Mouse (Mus musculus) heart, embryonic 16.5 days (tissue): ENCODE data around the gene Myrip. TPM values are rescaled to one million over a fixed set of nuclear protein-coding genes. Genes with fewer than 3 reads are reported as not detected.

Source experiments
- ATAC-seq: fragments of 200-750 bp; cut with Nextera tagmentation; replicated peaks from 2 replicates; pipeline ENCODE4 v1.8.0; 2017; ENCODE audit warnings: moderate number of reproducible peaks; ENCODE audit not compliant: insufficient read depth, low FRiP score; ENCODE audit errors: extremely low read depth
- H3K27ac ChIP-seq: fragments of 300-500 bp; sonication (generic); 2 replicates; pipeline ENCODE4 v1.5.1; 2014; ENCODE audit warnings: mild to moderate bottlenecking, low read length, control low read depth, moderate library complexity
- H3K27me3 ChIP-seq: fragments of 300-500 bp; sonication (generic); 2 replicates; pipeline ENCODE4 v1.6.1; 2014; ENCODE audit warnings: low read length, mixed read lengths; ENCODE audit not compliant: control insufficient read depth, insufficient read depth
- H3K36me3 ChIP-seq: fragments of 300-500 bp; sonication (generic); 2 replicates; pipeline ENCODE4 v1.6.1; 2014; ENCODE audit not compliant: control insufficient read depth, insufficient read depth
- H3K4me1 ChIP-seq: fragments of 300-500 bp; sonication (generic); 2 replicates; pipeline ENCODE4 v1.6.1; 2014; ENCODE audit warnings: low read length, mixed read lengths; ENCODE audit not compliant: control insufficient read depth, insufficient read depth
- H3K4me2 ChIP-seq: fragments of 300-500 bp; sonication (generic); 2 replicates; pipeline ENCODE4 v1.6.1; 2014; ENCODE audit warnings: low read depth, mild to moderate bottlenecking, control low read depth, low read length
- H3K4me3 ChIP-seq: fragments of 300-500 bp; sonication (generic); 2 replicates; pipeline ENCODE4 v1.5.1; 2014; ENCODE audit warnings: mild to moderate bottlenecking, control low read depth, low read length
- H3K9ac ChIP-seq: fragments of 300-500 bp; sonication (generic); 2 replicates; pipeline ENCODE4 v1.6.1; 2014; ENCODE audit warnings: low read length, control low read depth
- H3K9me3 ChIP-seq: fragments of 300-500 bp; sonication (generic); replicated peaks from 2 replicates; pipeline ENCODE4 v1.6.1; 2016; ENCODE audit warnings: low read length; ENCODE audit not compliant: control insufficient read depth
- WGBS: fragments of 180-500 bp; shearing (Covaris S2); extraction: QIAGEN DNeasy Blood & Tissue Kit; methylation state at CpG from one replicate; pipeline ENCODE4 v1.1.7; 2014; 5-methylcytosine and 5-hydroxymethylcytosine counted together
- polyA plus RNA-seq: library from polyadenylated mRNA; unstranded; fragments of >200 nt; fragmentation: Nextera tagmentation; extraction: Ambion mirVana; gene quantifications from 2 replicates; pipeline ENCODE4 v1.2.1, GENCODE M21; 2015

The Myrip gene
- polyA plus RNA-seq, 1 experiment from 2014 or later, result 0.17 TPM

DNA sequence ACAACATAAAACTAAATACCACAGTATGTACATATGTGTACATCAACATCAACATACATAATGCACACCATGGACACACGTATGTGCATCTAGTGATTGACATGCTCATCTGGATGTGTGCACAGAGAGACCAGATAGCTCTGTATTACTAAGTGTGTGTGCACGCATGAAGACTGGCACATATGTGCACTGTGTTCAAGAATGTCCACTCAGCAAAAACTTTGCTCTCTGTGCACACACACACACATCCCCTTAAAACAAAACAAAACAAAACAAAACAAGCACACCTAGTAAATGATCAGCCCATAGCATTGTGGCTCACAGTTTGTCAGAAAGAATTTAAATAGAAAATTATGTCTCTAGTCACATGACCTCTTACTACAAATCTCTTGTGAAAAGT lies 10.9 kb upstream of the Myrip start:
- Histone ChIP-seq H3K4me3 (no peak overlapping the region), H3K27ac (no peak overlapping the region), H3K9ac (no peak overlapping the region), H3K36me3 (no peaks in the 10 kb centered on the region), H3K9me3 (no peaks in the 10 kb centered on the region), H3K27me3 (peaks cover 2% of the 10 kb centered on the region; the same call in 1 of the 2 replicates), H3K4me2 (no peak overlapping the region), H3K4me1 (no peaks in the 10 kb centered on the region)
- WGBS, result 88% methylated on average over 2 of the region's 2 CpGs
- ATAC-seq, result no peak

DNA sequence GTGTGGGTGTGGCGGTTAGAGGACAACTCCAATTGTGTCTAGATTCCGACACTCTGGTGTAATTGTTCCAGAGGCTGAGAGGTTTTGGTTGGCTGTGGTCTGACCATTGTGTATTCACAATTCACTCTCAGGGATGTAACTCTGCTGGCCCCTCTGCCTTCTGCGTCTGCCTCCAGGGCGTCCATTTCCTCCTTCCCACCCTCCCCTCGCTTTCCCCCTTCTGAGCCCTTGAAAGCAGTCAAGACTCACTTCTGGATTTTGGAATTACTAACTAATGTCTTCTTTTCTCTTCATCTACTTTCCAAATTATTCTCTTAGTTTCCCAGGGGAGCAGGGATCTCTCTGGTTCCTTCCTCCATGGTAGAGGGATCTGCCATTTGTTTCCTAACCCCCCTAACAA lies 8.8 kb upstream of the Myrip start:
- H3K4me3 ChIP-seq, result no peak overlapping the region
- H3K4me1 ChIP-seq, result no peaks in the 10 kb centered on the region
- no peak overlapping the region for H3K27ac ChIP-seq
- 62% methylated on average over 5 of the region's 5 CpGs for WGBS
- no peak overlapping the region for H3K4me2 ChIP-seq
- no peak overlapping the region for H3K9ac ChIP-seq
- H3K36me3 ChIP-seq, result no peaks in the 10 kb centered on the region
- peaks cover 2% of the 10 kb centered on the region; the same call in 1 of the 2 replicates for H3K27me3 ChIP-seq
- no peaks in the 10 kb centered on the region for H3K9me3 ChIP-seq
- ATAC-seq, result no peak

GRCm38 (mm10) chr9:120295527-120295926 lies 5.8 kb upstream of the Myrip start:
- H3K4me2 ChIP-seq, result no peak overlapping the region
- H3K27ac ChIP-seq, result no peak overlapping the region
- peaks cover 2% of the 10 kb centered on the region; the same call in 1 of the 2 replicates for H3K27me3 ChIP-seq
- no peak overlapping the region for H3K9ac ChIP-seq
- no peaks in the 10 kb centered on the region for H3K9me3 ChIP-seq
- no peak overlapping the region for H3K4me3 ChIP-seq
- 68% methylated on average over 5 of the region's 5 CpGs for WGBS
- H3K4me1 ChIP-seq, result no peaks in the 10 kb centered on the region
- ATAC-seq, result no peak
- H3K36me3 ChIP-seq, result no peaks in the 10 kb centered on the region

DNA sequence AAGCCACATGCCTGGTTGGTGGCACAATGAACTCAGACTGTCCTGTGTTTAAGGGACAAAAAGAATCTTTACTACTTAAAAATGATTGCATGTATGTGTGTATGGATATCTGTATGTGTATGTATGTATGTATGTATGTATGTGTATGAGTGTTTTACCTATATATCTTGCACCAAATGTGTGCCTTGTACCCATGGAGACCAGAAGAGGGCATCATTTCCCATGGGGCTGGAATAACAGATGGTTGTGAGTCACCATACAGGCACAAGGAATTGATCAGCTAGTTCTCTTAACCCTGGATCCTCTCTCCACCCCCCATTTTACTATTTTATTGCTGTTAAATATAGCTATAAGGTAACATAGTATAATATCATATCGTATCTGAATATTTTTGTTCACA lies 4.4 kb upstream of the Myrip start:
- 90% methylated on average over 1 of the region's 1 CpGs for WGBS
- H3K9me3 ChIP-seq, result peaks cover 1% of the 10 kb centered on the region

DNA sequence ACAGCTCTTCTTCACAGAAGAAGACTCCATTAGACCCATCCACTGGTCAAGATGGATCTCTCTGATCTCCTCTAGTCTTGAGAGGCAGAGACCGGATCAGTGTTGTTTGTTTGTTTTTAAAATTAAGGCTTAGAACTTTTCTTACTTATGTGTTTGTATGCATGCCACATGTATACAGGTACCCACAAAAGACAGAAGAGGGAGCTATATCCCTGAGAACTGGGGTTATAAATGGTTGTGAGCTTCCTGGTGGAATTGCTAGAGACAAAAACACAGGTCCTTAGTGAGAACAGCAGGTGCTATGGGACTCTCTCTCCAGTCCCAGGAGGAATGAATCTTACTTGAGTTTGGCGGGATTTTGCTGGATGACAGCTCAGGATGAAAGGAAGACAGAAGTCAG lies 1.9 kb upstream of the Myrip start:
- H3K9ac ChIP-seq, result no peak overlapping the region
- no peak overlapping the region for H3K27ac ChIP-seq
- H3K4me3 ChIP-seq, result no peak overlapping the region
- no peaks in the 10 kb centered on the region for H3K36me3 ChIP-seq
- no peak overlapping the region for H3K4me2 ChIP-seq
- no peak for ATAC-seq
- peaks cover 10% of the 10 kb centered on the region for H3K4me1 ChIP-seq
- H3K27me3 ChIP-seq, result peaks cover 27% of the 10 kb centered on the region
- WGBS, result 63% methylated on average over 2 of the region's 2 CpGs
- H3K9me3 ChIP-seq, result peaks cover 5% of the 10 kb centered on the region

More for the DNA sequence above, 4.4 kb upstream of the Myrip start:
- no peaks in the 10 kb centered on the region for H3K4me1 ChIP-seq
- H3K9ac ChIP-seq, result no peak overlapping the region
- H3K27me3 ChIP-seq, result peaks cover 4% of the 10 kb centered on the region
- no peak for ATAC-seq
- no peaks in the 10 kb centered on the region for H3K36me3 ChIP-seq
- H3K4me3 ChIP-seq, result no peak overlapping the region
- H3K4me2 ChIP-seq, result no peak overlapping the region
- no peak overlapping the region for H3K27ac ChIP-seq

DNA sequence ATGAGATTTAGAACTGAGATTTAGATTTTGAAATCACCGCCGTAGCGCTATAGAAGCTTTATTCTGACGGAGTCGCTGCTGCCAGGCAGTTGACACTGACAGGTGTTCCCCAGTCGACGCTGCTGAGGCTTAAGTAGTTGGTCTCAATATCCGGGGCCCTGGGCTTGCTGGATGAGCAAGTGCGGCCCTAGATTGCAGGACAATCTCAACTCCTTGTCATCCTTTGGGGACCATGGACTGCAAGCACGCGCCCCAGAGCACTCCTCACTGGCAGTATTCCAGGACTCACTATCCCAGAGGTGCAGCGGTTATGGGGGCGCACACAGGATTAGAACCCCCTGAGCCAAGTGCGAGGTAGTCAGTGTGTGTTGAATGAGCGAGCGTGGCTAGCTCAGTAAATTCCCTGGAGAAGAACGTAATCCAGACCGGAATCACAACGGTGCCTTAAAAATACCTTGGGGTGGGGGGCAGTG lies 1.7 kb downstream of the Myrip start:
- Histone ChIP-seq H3K9me3 (peaks cover 5% of the 10 kb centered on the region), H3K36me3 (no peaks in the 10 kb centered on the region), H3K9ac (no peak overlapping the region), H3K4me3 (peak overlapping the region; percentile 63), H3K27ac (no peak overlapping the region), H3K4me2 (peak overlapping the region; percentile 92), H3K27me3 (peaks cover 50% of the 10 kb centered on the region), H3K4me1 (peaks cover 10% of the 10 kb centered on the region)
- 15% methylated on average over 19 of the region's 19 CpGs for WGBS
- no peak for ATAC-seq

DNA sequence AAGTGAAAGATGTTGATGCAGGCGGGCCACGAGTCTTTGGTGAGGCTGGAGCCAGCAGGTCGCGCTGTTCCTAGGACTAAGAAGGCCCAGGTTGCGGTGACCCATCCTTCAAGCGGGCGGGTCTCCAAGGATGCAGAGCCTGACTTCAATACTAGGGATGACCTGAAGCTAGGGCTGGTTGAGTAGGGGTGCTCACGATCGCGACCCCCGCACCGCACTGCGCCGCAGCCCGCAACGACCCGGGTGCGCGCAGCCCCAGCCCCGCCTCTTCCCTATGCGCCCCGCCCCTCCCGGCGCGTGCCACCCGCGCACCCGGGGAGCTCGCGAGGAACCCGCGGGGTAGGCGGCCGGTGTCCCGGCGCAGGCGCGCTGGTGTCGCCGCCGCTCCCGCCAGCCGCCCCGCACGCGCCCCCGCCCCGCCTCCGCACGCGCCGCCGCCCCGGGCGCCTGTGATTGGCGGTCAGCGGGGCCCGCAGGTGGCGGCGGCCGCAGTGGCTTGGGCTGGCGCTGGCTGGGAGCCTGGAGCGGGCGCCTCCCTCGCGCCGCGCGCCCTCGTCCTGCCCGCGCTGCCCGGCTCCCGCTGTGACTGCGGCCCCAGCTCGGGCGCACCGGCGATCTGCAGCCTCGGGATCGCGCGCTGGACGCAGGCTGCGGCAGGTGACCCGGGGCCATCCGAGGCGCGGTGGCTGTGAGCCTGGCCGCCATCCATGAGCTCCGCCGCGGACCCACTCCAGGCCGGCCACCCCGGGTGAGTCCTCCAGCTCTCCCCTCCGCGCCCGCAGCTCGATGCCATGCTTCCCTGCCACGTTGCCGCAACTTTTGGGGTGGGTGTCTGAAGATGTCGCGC lies 2.4 kb downstream of the Myrip start:
- Histone ChIP-seq H3K9me3 (peaks cover 5% of the 10 kb centered on the region), H3K27ac (no peak overlapping the region), H3K9ac (peak overlapping the region; percentile 50; the same call in 1 of the 2 replicates), H3K4me2 (peak overlapping the region; percentile 92), H3K4me3 (peak overlapping the region; percentile 63), H3K4me1 (peaks cover 10% of the 10 kb centered on the region), H3K27me3 (peaks cover 50% of the 10 kb centered on the region), H3K36me3 (no peaks in the 10 kb centered on the region)
- WGBS, result 1% methylated on average over 88 of the region's 103 CpGs
- ATAC-seq, result peak; percentile 81

GRCm38 (mm10) chr9:120304300-120305137 lies 3.2 kb downstream of the Myrip start:
- Histone ChIP-seq H3K36me3 (no peaks in the 10 kb centered on the region), H3K9me3 (peaks cover 7% of the 10 kb centered on the region), H3K4me2 (peak overlapping the region; percentile 92), H3K4me3 (peak overlapping the region; percentile 63), H3K4me1 (peaks cover 10% of the 10 kb centered on the region), H3K27ac (no peak overlapping the region), H3K9ac (peak overlapping the region; percentile 50; the same call in 1 of the 2 replicates), H3K27me3 (peaks cover 50% of the 10 kb centered on the region)
- no peak for ATAC-seq
- WGBS, result 4% methylated on average over 50 of the region's 54 CpGs
